ENCODE assay signal across 18 mouse cellular contexts in the genomic region with DNA sequence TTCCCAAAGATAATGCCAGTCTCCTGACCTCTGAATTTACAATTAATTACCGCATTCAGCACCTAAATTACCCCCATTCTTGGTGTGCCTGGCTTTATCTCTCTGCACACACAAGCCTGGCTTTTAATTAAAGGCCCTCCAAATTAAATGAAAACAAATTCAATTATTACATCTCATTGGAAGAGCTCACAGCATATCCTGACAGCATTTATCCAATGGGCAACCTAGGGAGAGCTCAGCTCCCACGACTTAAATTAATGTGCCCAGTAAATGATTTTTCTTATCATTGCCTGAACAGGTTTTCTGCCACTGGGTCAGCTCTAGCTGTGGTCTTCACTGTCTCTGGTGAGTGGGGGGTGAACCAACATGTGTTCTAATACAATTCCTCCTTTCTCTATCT.
A peak's percentile ranks its signal among the peaks of the same experiment; 100 is the strongest.
DNase-seq lines count a peak whose midpoint lies in the region; ATAC-seq lines count a peak whose summit lies in the region.
"Had no signal": no experiment of that assay in that cellular context is flagged by ENCODE, and none has a peak within 500 bp of the region (broad histone marks: within the 10 kb centered on the region; RNA-seq: fewer than 3 reads in every experiment).

No protein-coding gene starts in this region.

- no peaks in the 10 kb centered on the region for H3K9me3 ChIP-seq in hindbrain, embryonic 12.5 days (replicated peaks)
- no peaks in the 10 kb centered on the region for H3K9me3 ChIP-seq in hindbrain, embryonic 11.5 days (ENCODE audit: control insufficient read depth, low read length)
- H3K9me3 ChIP-seq in midbrain, embryonic 13.5 days, result no peaks in the 10 kb centered on the region
- H3K9me3 ChIP-seq in midbrain, embryonic 10.5 days (replicated peaks), result no peaks in the 10 kb centered on the region
- no peaks in the 10 kb centered on the region for H3K9me3 ChIP-seq in hindbrain, embryonic 15.5 days
- H3K9me3 ChIP-seq in midbrain, embryonic 15.5 days, result no peaks in the 10 kb centered on the region
- H3K9me3 ChIP-seq: embryonic facial prominence, embryonic 10.5 days; heart, embryonic 12.5 days; intestine, embryonic 15.5 days had no signal

- H3K4me1 ChIP-seq in hindbrain, embryonic 12.5 days, result no peaks in the 10 kb centered on the region
- no peaks in the 10 kb centered on the region for H3K4me1 ChIP-seq in hindbrain, embryonic 11.5 days (replicated peaks; ENCODE audit: control insufficient read depth, insufficient read depth, low read length)
- H3K4me1 ChIP-seq in midbrain, embryonic 13.5 days (replicated peaks), result peaks cover 6% of the 10 kb centered on the region; the same call in 1 of the 2 replicates
- no peaks in the 10 kb centered on the region for H3K4me1 ChIP-seq in midbrain, embryonic 10.5 days
- H3K4me1 ChIP-seq in hindbrain, embryonic 15.5 days (replicated peaks), result peaks cover 9% of the 10 kb centered on the region; the same call in 1 of the 2 replicates
- H3K4me1 ChIP-seq in midbrain, embryonic 15.5 days, result peaks cover 3% of the 10 kb centered on the region
- H3K4me1 ChIP-seq: embryonic facial prominence, embryonic 10.5 days; intestine, embryonic 15.5 days had no signal

- H3K9ac ChIP-seq in hindbrain, embryonic 12.5 days, result no peak overlapping the region
- H3K9ac ChIP-seq in hindbrain, embryonic 11.5 days (ENCODE audit: low read depth, low read length), result no peak overlapping the region
- H3K9ac ChIP-seq in midbrain, embryonic 13.5 days (replicated peaks), result no peak overlapping the region
- no peak overlapping the region for H3K9ac ChIP-seq in hindbrain, embryonic 15.5 days
- no peak overlapping the region for H3K9ac ChIP-seq in midbrain, embryonic 15.5 days
- H3K9ac ChIP-seq: heart, embryonic 12.5 days; intestine, embryonic 15.5 days had no signal

- no peak for DNase-seq in hindbrain, embryonic 11.5 days (ENCODE audit: low spot score)
- DNase-seq in midbrain, embryonic 10.5 days (ENCODE audit: low spot score), result no peak
- no peak for DNase-seq in gastrocnemius, postnatal 14 days
- DNase-seq: adrenal gland, postnatal 14 days; cerebellum, adult 18-20 months; cerebellum, adult 9-11 months; gastrocnemius, postnatal 25 days had no signal

- no peak overlapping the region for H3K4me2 ChIP-seq in hindbrain, embryonic 12.5 days (replicated peaks)
- H3K4me2 ChIP-seq in hindbrain, embryonic 11.5 days (replicated peaks; ENCODE audit: low read depth, low read length), result no peak overlapping the region
- no peak overlapping the region for H3K4me2 ChIP-seq in midbrain, embryonic 13.5 days (replicated peaks)
- H3K4me2 ChIP-seq in hindbrain, embryonic 15.5 days, result no peak overlapping the region
- no peak overlapping the region for H3K4me2 ChIP-seq in midbrain, embryonic 15.5 days
- H3K4me2 ChIP-seq: heart, embryonic 12.5 days; intestine, embryonic 15.5 days had no signal

- WGBS in hindbrain, embryonic 12.5 days, result 54% methylated on average over 2 of the region's 2 CpGs
- WGBS in hindbrain, embryonic 11.5 days, result 76% methylated on average over 2 of the region's 2 CpGs
- 53% methylated on average over 2 of the region's 2 CpGs for WGBS in midbrain, embryonic 13.5 days
- 69% methylated on average over 2 of the region's 2 CpGs for WGBS in midbrain, embryonic 10.5 days
- 53% methylated on average over 2 of the region's 2 CpGs for WGBS in hindbrain, embryonic 15.5 days
- 45% methylated on average over 2 of the region's 2 CpGs for WGBS in midbrain, embryonic 15.5 days

- H3K27ac ChIP-seq in hindbrain, embryonic 12.5 days, result no peak overlapping the region
- no peak overlapping the region for H3K27ac ChIP-seq in hindbrain, embryonic 11.5 days (ENCODE audit: low read depth, low read length)
- H3K27ac ChIP-seq in midbrain, embryonic 13.5 days, result no peak overlapping the region
- H3K27ac ChIP-seq in midbrain, embryonic 10.5 days (replicated peaks), result no peak overlapping the region
- no peak overlapping the region for H3K27ac ChIP-seq in hindbrain, embryonic 15.5 days (replicated peaks)
- 0 out of 2 replicates have a peak overlapping the region, but pooled peaks have one; percentile 37 for H3K27ac ChIP-seq in midbrain, embryonic 15.5 days
- H3K27ac ChIP-seq: embryonic facial prominence, embryonic 10.5 days; intestine, embryonic 15.5 days had no signal

- no peak overlapping the region for H3K4me3 ChIP-seq in hindbrain, embryonic 12.5 days
- no peak overlapping the region for H3K4me3 ChIP-seq in hindbrain, embryonic 11.5 days (ENCODE audit: low read depth, low read length)
- no peak overlapping the region for H3K4me3 ChIP-seq in midbrain, embryonic 13.5 days (replicated peaks)
- H3K4me3 ChIP-seq in midbrain, embryonic 10.5 days, result no peak overlapping the region
- H3K4me3 ChIP-seq in hindbrain, embryonic 15.5 days, result no peak overlapping the region
- H3K4me3 ChIP-seq in midbrain, embryonic 15.5 days, result no peak overlapping the region
- H3K4me3 ChIP-seq: embryonic facial prominence, embryonic 10.5 days; heart, embryonic 12.5 days; intestine, embryonic 15.5 days had no signal

- no peaks in the 10 kb centered on the region for H3K36me3 ChIP-seq in hindbrain, embryonic 12.5 days
- H3K36me3 ChIP-seq in hindbrain, embryonic 11.5 days (ENCODE audit: control insufficient read depth, insufficient read depth, low read length), result no peaks in the 10 kb centered on the region
- H3K36me3 ChIP-seq in midbrain, embryonic 13.5 days, result no peaks in the 10 kb centered on the region
- no peaks in the 10 kb centered on the region for H3K36me3 ChIP-seq in midbrain, embryonic 10.5 days
- no peaks in the 10 kb centered on the region for H3K36me3 ChIP-seq in hindbrain, embryonic 15.5 days
- H3K36me3 ChIP-seq in midbrain, embryonic 15.5 days (replicated peaks), result no peaks in the 10 kb centered on the region
- H3K36me3 ChIP-seq: embryonic facial prominence, embryonic 10.5 days; heart, embryonic 12.5 days; intestine, embryonic 15.5 days had no signal

- peak; percentile 64 for ATAC-seq in hindbrain, embryonic 12.5 days (ENCODE audit: low FRiP score)
- no peak for ATAC-seq in hindbrain, embryonic 11.5 days (ENCODE audit: low FRiP score)
- ATAC-seq in midbrain, embryonic 13.5 days, result peak; percentile 76
- ATAC-seq in hindbrain, embryonic 15.5 days (ENCODE audit: low FRiP score, low read depth), result 0 out of 2 replicates have a peak, but pooled peaks have one; percentile 38
- peak; percentile 58; the same call in 1 of the 2 replicates for ATAC-seq in midbrain, embryonic 15.5 days (replicated peaks)
- ATAC-seq: activated CD4-positive, CD25-positive, alpha-beta regulatory T cell, adult 4 months; forebrain, embryonic 16.5 days; intestine, embryonic 15.5 days; Patski had no signal

- no peaks in the 10 kb centered on the region for H3K27me3 ChIP-seq in hindbrain, embryonic 12.5 days
- H3K27me3 ChIP-seq in hindbrain, embryonic 11.5 days (ENCODE audit: control insufficient read depth, insufficient read depth, low read length), result no peaks in the 10 kb centered on the region
- no peaks in the 10 kb centered on the region for H3K27me3 ChIP-seq in midbrain, embryonic 13.5 days
- H3K27me3 ChIP-seq in midbrain, embryonic 10.5 days (ENCODE audit: low read depth, poor library complexity, severe bottlenecking), result no peaks in the 10 kb centered on the region
- H3K27me3 ChIP-seq in hindbrain, embryonic 15.5 days, result no peaks in the 10 kb centered on the region
- H3K27me3 ChIP-seq in midbrain, embryonic 15.5 days (replicated peaks), result no peaks in the 10 kb centered on the region
- H3K27me3 ChIP-seq: CH12.LX; heart, embryonic 12.5 days; intestine, embryonic 15.5 days; Patski had no signal

- intact Hi-C loops in gastrocnemius, postnatal 14 days (cut with DNase I; ENCODE audit: low total_unique reads), result no loop called here
